Mouse (Mus musculus) liver, adult 2 months (tissue): ENCODE measurements around the gene Jaml. TPM values are rescaled to one million over a fixed set of nuclear protein-coding genes. Genes with fewer than 3 reads are reported as not detected.

ENCODE experiments used
- DNase-seq: peaks from one replicate; pipeline ENCODE4 v3.0.0-alpha.2; 2011; ENCODE audit warnings: low read depth, low spot score; ENCODE audit errors: extremely low read depth
- H3K27ac ChIP-seq: fragments of 200-500 bp; replicated peaks from 2 replicates; pipeline ENCODE4 v1.5.1; 2012; ENCODE audit warnings: low read depth, mild to moderate bottlenecking, control low read depth, inconsistent platforms, low read length; ENCODE audit not compliant: insufficient read depth
- H3K27me3 ChIP-seq: fragments of 200-500 bp; 2 replicates; pipeline ENCODE4 v1.6.1; 2012; ENCODE audit warnings: mild to moderate bottlenecking, moderate library complexity, low read length, inconsistent platforms; ENCODE audit not compliant: control insufficient read depth, insufficient read depth
- H3K36me3 ChIP-seq: fragments of 200-500 bp; 2 replicates; pipeline ENCODE4 v1.6.1; 2012; ENCODE audit warnings: low read length, inconsistent platforms; ENCODE audit not compliant: control insufficient read depth, insufficient read depth
- H3K4me1 ChIP-seq: fragments of 200-500 bp; 2 replicates; pipeline ENCODE4 v1.6.1; 2011; ENCODE audit warnings: low read length; ENCODE audit not compliant: control insufficient read depth, insufficient read depth
- H3K4me3 ChIP-seq: fragments of 200-500 bp; 2 replicates; pipeline ENCODE4 v1.5.1; 2011; ENCODE audit warnings: low read depth, mild to moderate bottlenecking, control low read depth, low read length, moderate library complexity; ENCODE audit not compliant: insufficient read depth
- H3K79me2 ChIP-seq: fragments of 200-500 bp; 2 replicates; pipeline ENCODE4 v1.6.1; 2012; ENCODE audit warnings: inconsistent platforms, mild to moderate bottlenecking, low read length, moderate library complexity; ENCODE audit not compliant: control insufficient read depth, insufficient read depth
- H3K9ac ChIP-seq: fragments of 200-500 bp; 2 replicates; pipeline ENCODE4 v1.6.1; 2012; ENCODE audit warnings: low read depth, mild to moderate bottlenecking, control low read depth, inconsistent platforms, low read length
- CTCF ChIP-seq: fragments of 200-500 bp; IDR thresholded peaks from 2 replicates; pipeline ENCODE4 v1.5.1; 2011; ENCODE audit warnings: low read depth, low read length, control low read depth
- POLR2A ChIP-seq: fragments of 200-500 bp; IDR thresholded peaks from 2 replicates; pipeline ENCODE4 v1.6.1; 2011; ENCODE audit warnings: low read length, control low read depth; ENCODE audit not compliant: insufficient read depth; ENCODE audit errors: extremely low read depth
- WGBS: fragments of 180-500 bp; shearing (Covaris S2); methylation state at CpG from one replicate; pipeline ENCODE4 v1.1.7; 2018; 5-methylcytosine and 5-hydroxymethylcytosine counted together
- polyA plus RNA-seq: library from polyadenylated mRNA; depleted of rRNA; stranded (reverse); fragments of >200 nt; gene quantifications from 2 replicates; pipeline ENCODE4 v1.2.3, GENCODE M21; 2012
- total RNA-seq: library from RNA; depleted of rRNA; stranded (reverse); fragments of >200 nt; gene quantifications from 2 replicates; pipeline ENCODE4 v1.2.3, GENCODE M21; 2014

Jaml gene
- total and polyA plus RNA-seq, 2 experiments = 0.11 to 1.8 TPM

DNA sequence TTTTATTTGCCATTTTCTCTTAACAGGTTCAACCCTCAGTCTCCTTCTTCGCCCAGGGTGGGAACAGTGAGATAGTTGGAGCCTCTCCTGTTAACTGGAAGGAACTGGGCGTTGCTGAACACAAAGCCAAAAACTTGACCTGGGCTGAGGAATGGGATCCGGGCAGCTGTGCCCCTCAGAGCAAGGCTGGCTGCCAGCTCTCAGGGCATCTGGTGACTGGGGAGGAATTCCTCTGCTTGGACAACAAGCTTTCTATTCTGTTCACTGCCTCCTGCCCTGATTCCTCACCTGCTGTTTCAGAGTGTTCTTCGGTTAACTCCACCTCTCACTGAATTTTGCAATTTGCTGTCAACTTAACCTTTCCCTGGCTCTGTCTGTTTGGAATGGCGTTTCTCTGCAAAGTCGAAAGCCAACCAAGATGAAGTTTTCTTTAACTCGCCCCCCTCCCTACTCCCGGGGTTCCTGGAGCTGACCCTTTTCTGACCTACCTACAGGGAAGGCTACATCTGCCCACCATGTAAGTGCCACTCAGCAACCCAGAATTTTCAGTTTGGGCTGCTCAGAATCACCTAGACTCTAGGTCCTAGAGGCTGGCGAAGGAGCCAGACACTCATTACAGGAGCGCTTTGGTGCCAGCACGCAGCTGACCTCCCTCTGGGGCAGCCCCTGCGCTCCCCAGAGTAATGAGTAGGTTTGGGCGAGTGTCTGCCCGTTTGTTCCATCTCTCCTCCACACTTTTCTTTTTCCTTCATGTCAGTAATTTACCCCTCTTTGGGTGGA is 38.7 kb upstream of the Jaml start:
- no peak for TF ChIP-seq CTCF
- TF ChIP-seq POLR2A = no peak
- H3K27me3 ChIP-seq = no peaks in the 10 kb centered on the region
- H3K79me2 ChIP-seq = no peaks in the 10 kb centered on the region; the same call in 1 of the 2 replicates
- H3K4me3 ChIP-seq = peak overlapping the region; percentile 58
- peaks cover 8% of the 10 kb centered on the region; the same call in 1 of the 2 replicates for H3K36me3 ChIP-seq
- H3K4me1 ChIP-seq = peaks cover 6% of the 10 kb centered on the region; the same call in 1 of the 2 replicates
- peak overlapping the region; percentile 76 for H3K9ac ChIP-seq
- H3K27ac ChIP-seq = peak overlapping the region; percentile 100
- peak; percentile 96 for DNase-seq
- 5% methylated on average over 14 of the region's 14 CpGs for WGBS

GRCm38 (mm10) chr9:45041131-45041838 is 37.7 kb upstream of the Jaml start:
- peak overlapping the region; percentile 58 for H3K4me3 ChIP-seq
- H3K4me1 ChIP-seq = peaks cover 6% of the 10 kb centered on the region; the same call in 1 of the 2 replicates
- no peak for TF ChIP-seq POLR2A
- no peak for TF ChIP-seq CTCF
- peak overlapping the region; percentile 59 for H3K9ac ChIP-seq
- 5% methylated on average over 17 of the region's 17 CpGs for WGBS
- no peaks in the 10 kb centered on the region for H3K27me3 ChIP-seq
- H3K79me2 ChIP-seq = no peaks in the 10 kb centered on the region; the same call in 1 of the 2 replicates
- DNase-seq = peak; percentile 90
- peaks cover 10% of the 10 kb centered on the region; the same call in 1 of the 2 replicates for H3K36me3 ChIP-seq
- peak overlapping the region; percentile 100 for H3K27ac ChIP-seq

- Histone ChIP-seq H3K36me3 (peaks cover 13% of the 10 kb centered on the region; the same call in 1 of the 2 replicates), H3K4me3 (peak overlapping the region; percentile 88), H3K4me1 (peaks cover 6% of the 10 kb centered on the region; the same call in 1 of the 2 replicates), H3K27ac (peak overlapping the region; percentile 100), H3K9ac (peak overlapping the region; percentile 88), H3K79me2 (no peaks in the 10 kb centered on the region; the same call in 1 of the 2 replicates), H3K27me3 (no peaks in the 10 kb centered on the region)
- DNase-seq = peak; percentile 98
- peak; percentile 73 for TF ChIP-seq POLR2A
- no peak for TF ChIP-seq CTCF
- under 1% methylated on average over 20 of the region's 20 CpGs for WGBS
These were observed 36.8 kb upstream of the Jaml start for GRCm38 (mm10) chr9:45042056-45042720.

- Histone ChIP-seq H3K27ac (peak overlapping the region; percentile 90), H3K27me3 (no peaks in the 10 kb centered on the region), H3K9ac (peak overlapping the region; percentile 88), H3K36me3 (peaks cover 18% of the 10 kb centered on the region; the same call in 1 of the 2 replicates), H3K4me3 (peak overlapping the region; percentile 88), H3K79me2 (no peaks in the 10 kb centered on the region; the same call in 1 of the 2 replicates), H3K4me1 (peaks cover 6% of the 10 kb centered on the region; the same call in 1 of the 2 replicates)
- WGBS = under 1% methylated on average over 10 of the region's 10 CpGs
- 0 out of 2 replicates have a peak, but pooled peaks have one; percentile 36 for TF ChIP-seq POLR2A
- TF ChIP-seq CTCF = no peak
- peak; percentile 79 for DNase-seq
These were observed 36.0 kb upstream of the Jaml start for GRCm38 (mm10) chr9:45042947-45043346.

- TF ChIP-seq CTCF (no peak), POLR2A (no peak)
- WGBS = 92% methylated on average over 16 of the region's 16 CpGs
- no peak for DNase-seq
- Histone ChIP-seq H3K27ac (no peak overlapping the region), H3K4me1 (peaks cover 5% of the 10 kb centered on the region; the same call in 1 of the 2 replicates), H3K27me3 (no peaks in the 10 kb centered on the region), H3K4me3 (no peak overlapping the region), H3K36me3 (peaks cover 35% of the 10 kb centered on the region), H3K79me2 (no peaks in the 10 kb centered on the region; the same call in 1 of the 2 replicates), H3K9ac (no peak overlapping the region)
These were observed 32.0 kb upstream of the Jaml start for GRCm38 (mm10) chr9:45046973-45047372.
